Mouse (Mus musculus): Measurements from ENCODE around the gene Pllp.

DNA sequence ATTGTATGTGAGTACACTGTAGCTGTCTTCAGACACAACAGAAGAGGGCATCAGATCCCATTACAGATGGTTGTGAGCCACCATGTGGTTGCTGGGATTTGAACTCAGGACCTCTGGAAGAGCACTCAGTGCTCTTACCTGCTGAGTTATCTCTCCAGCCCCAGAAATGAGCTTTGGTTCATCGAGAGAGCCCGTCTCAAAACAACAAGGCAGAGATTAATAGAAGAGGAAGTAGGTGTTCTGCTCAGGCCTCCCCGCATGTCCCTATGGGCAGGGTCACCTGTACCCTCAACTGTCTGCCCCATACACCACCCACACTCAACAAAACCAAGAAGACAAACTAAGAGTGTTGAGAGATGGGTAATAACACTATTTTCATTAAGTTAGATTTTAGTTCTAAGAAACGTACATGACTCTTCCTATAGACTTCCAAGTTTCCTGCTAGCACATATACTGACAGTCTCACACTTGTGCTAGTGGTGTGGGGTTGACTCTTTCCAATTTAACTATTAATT, 4.4 kb upstream of the Pllp start:
- TF ChIP-seq CTCF (IDR thresholded peaks at IDR 0.05; ENCODE audit: borderline replicate concordance, insufficient read depth, low read length) (no peak), POLR2A (IDR thresholded peaks at IDR 0.05; ENCODE audit: low read depth, low read length) (no peak)

Data from embryonic fibroblast, embryonic 13.5 days (primary cell).